Mouse (Mus musculus) ES-Bruce4 (cell line): Measurements from ENCODE around the gene Trex1. TPM values are rescaled to one million over a fixed set of nuclear protein-coding genes. Genes with fewer than 3 reads are reported as not detected.

ENCODE experiments used
- H3K27ac ChIP-seq: 2 replicates; pipeline ENCODE4 v1.5.1; 2012; ENCODE audit warnings: low read length, inconsistent platforms; ENCODE audit not compliant: insufficient read depth
- H3K27me3 ChIP-seq: 2 replicates; pipeline ENCODE4 v1.6.1; 2012; ENCODE audit warnings: mild to moderate bottlenecking, low read length, inconsistent platforms; ENCODE audit not compliant: control insufficient read depth, poor library complexity, insufficient read depth, severe bottlenecking
- H3K36me3 ChIP-seq: 2 replicates; pipeline ENCODE4 v1.6.1; 2012; ENCODE audit warnings: inconsistent platforms, mild to moderate bottlenecking, low read length, moderate library complexity; ENCODE audit not compliant: control insufficient read depth, poor library complexity, insufficient read depth, severe bottlenecking
- H3K4me1 ChIP-seq: one replicate; pipeline ENCODE4 v1.8.1; 2011; ENCODE audit warnings: low read length; ENCODE audit not compliant: control insufficient read depth, insufficient read depth
- H3K4me3 ChIP-seq: 2 replicates; pipeline ENCODE4 v1.5.1; 2011; ENCODE audit warnings: low read depth, mild to moderate bottlenecking, low read length
- H3K9ac ChIP-seq: 2 replicates; pipeline ENCODE4 v1.6.1; 2012; ENCODE audit warnings: low read depth, mild to moderate bottlenecking, inconsistent platforms; ENCODE audit not compliant: poor library complexity, severe bottlenecking
- H3K9me3 ChIP-seq: replicated peaks from 2 replicates; pipeline ENCODE4 v1.6.1; 2012; ENCODE audit warnings: mild to moderate bottlenecking, low read length, inconsistent platforms; ENCODE audit not compliant: control insufficient read depth, poor library complexity, insufficient read depth, severe bottlenecking
- CTCF ChIP-seq: IDR thresholded peaks from one replicate; pipeline ENCODE4 v1.8.1; 2011; ENCODE audit warnings: low read depth, low read length
- EP300 ChIP-seq: IDR thresholded peaks from 2 replicates; pipeline ENCODE4 v1.6.1; 2011; ENCODE audit warnings: low read depth, low read length; ENCODE audit not compliant: insufficient read depth
- POLR2A ChIP-seq: IDR thresholded peaks from one replicate; pipeline ENCODE4 v1.8.1; 2011; ENCODE audit warnings: low read length; ENCODE audit not compliant: insufficient read depth
- polyA plus RNA-seq: library from polyadenylated mRNA; stranded (reverse); fragments of >200 nt; gene quantifications from 2 replicates; pipeline ENCODE4 v1.2.4, GENCODE M21; 2011; ENCODE audit warnings: low read depth; ENCODE audit not compliant: missing spikeins, insufficient read depth, insufficient read length

The Trex1 gene
- polyA plus RNA-seq, 1 experiment: not detected

DNA sequence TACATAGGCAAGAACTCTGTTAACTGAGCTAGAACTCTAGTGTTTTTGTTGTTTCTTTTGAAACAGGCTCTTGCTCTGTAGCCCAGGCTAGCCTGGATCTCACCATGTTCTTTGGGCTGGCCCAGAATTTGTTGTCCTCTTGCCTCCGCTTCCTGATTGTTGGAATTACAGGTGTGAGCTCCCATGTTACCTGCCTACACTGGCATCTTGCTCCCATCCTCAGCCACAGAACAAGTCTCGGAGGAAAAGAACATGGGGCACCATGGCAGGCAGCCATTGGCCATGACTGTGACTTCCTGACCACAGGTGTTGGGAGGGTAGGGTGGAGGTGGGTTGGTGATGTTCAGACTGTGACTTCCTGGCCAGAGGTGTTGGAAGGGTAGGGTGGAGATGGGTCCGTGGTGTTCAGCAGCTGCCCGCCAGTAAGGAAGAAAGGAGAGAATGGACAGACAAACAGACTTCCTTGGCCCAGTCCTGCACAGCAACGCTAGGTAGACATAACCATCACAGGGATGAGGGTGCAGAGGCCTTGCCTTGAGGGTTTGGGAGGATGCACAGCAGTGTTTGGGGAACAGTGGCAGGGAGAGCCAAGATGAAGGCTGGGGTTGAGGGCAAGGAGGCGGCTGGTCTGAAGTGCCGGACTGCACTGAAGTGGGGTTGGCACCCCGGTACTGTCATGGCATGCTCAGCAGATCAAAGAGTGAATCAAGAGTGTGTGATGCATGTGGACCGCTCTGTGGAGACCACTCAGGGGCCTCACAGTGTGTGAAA, 6.9 kb downstream of the Trex1 start:
- peaks cover 2% of the 10 kb centered on the region; the same call in 1 of the 2 replicates for H3K36me3 ChIP-seq
- no peak for TF ChIP-seq CTCF
- TF ChIP-seq POLR2A: no peak
- TF ChIP-seq EP300: no peak
- no peaks in the 10 kb centered on the region for H3K9me3 ChIP-seq

DNA sequence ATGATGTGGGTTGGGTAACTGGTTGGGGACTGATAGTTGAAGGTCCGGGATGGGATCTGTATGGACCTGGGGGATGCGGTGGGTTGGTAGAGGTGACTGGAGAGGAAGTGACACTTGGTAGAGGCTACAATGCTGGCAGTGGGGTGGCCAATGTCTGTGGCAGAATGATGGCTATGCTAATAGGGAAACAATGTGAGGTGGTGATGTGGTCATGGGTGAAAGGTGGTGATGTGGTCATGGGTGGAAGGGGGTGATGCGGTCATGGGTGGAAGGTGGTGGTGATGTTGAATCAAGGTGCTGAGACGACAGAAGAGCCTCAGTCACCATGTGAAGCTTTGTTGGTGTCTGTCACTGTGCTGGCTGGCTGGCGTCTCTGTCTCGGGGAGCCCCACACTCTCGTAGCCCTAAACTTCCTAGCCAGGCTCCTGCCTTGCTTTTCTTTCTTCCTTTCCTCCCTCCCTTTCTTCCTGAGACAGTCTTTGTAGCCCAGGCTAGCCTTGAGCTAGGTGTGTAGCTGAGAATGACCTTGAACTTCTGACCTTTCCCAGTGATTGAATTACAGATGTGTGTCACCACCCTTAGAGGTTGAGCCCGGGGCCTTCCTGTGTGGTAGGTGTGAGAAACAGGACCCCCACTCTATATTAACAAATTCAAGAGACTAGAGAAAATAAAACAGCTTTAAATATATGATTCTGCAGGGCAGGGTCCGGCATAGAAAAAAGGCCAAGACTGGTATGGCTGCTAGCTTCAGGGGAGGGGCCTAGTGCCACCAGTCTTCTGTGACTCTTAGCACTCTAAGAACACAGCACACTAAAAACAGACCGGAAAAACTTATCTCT, 7.7 kb downstream of the Trex1 start:
- no peaks in the 10 kb centered on the region for H3K9me3 ChIP-seq
- TF ChIP-seq POLR2A (no peak), CTCF (no peak), EP300 (no peak)
- no peak overlapping the region for H3K4me3 ChIP-seq
- H3K36me3 ChIP-seq: no peaks in the 10 kb centered on the region
- H3K27me3 ChIP-seq: no peaks in the 10 kb centered on the region
- H3K27ac ChIP-seq: no peak overlapping the region
- H3K4me1 ChIP-seq: peaks cover 3% of the 10 kb centered on the region
- H3K9ac ChIP-seq: no peak overlapping the region

More for the DNA sequence above, 6.9 kb downstream of the Trex1 start:
- Histone ChIP-seq H3K27me3 (no peaks in the 10 kb centered on the region), H3K27ac (no peak overlapping the region), H3K4me1 (peaks cover 3% of the 10 kb centered on the region), H3K9ac (no peak overlapping the region), H3K4me3 (no peak overlapping the region)

DNA sequence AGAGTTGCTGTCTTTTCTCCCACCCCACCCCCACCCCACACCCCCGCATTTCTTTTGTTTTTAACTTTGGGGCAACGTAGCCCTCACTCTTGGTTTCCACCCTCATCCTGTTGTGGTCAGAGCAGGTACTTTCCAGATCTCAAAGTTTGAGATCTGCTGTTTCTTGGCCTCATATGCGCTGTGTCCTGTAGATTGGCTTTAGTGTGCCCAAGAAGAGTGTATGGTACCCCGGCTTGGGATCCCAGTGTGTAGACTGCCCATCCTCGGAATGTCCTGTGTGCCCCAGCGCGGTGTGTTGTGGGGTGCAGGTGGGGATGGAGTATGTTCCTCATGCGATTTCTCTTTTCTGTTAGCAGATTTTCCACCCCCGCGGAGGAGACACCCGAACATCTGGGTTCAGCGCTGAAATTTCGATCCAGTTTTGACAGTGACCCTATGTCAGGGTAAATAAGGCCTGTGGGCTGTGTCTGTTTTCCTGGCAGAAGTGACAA, 8.5 kb downstream of the Trex1 start:
- H3K9ac ChIP-seq: no peak overlapping the region
- H3K4me1 ChIP-seq: peaks cover 3% of the 10 kb centered on the region
- no peak for TF ChIP-seq CTCF
- no peak for TF ChIP-seq EP300
- TF ChIP-seq POLR2A: no peak
- no peaks in the 10 kb centered on the region for H3K36me3 ChIP-seq
- no peaks in the 10 kb centered on the region for H3K27me3 ChIP-seq
- H3K27ac ChIP-seq: no peak overlapping the region
- H3K4me3 ChIP-seq: no peak overlapping the region
- no peaks in the 10 kb centered on the region for H3K9me3 ChIP-seq

DNA sequence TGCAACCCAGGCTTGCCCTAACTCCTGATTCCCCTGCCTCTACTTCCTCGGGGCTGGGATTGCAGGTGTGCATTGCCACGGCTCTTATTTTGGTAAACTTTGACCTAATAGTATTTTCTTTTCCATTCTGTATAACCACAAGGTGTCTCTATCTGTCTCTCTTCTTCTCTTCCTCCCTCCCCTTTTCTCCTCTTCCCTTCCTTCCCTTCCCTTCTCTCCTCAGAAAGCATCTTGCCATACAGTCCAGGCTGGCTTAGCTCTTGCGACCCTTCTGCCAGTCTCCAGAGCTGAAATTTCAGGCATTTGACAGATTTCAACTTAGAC, 8.9 kb downstream of the Trex1 start:
- no peak overlapping the region for H3K27ac ChIP-seq
- no peak overlapping the region for H3K4me3 ChIP-seq
- H3K27me3 ChIP-seq: no peaks in the 10 kb centered on the region
- H3K9me3 ChIP-seq: no peaks in the 10 kb centered on the region
- TF ChIP-seq EP300: no peak
- no peak for TF ChIP-seq CTCF
- TF ChIP-seq POLR2A: no peak
- H3K4me1 ChIP-seq: peaks cover 3% of the 10 kb centered on the region
- no peaks in the 10 kb centered on the region for H3K36me3 ChIP-seq
- no peak overlapping the region for H3K9ac ChIP-seq

DNA sequence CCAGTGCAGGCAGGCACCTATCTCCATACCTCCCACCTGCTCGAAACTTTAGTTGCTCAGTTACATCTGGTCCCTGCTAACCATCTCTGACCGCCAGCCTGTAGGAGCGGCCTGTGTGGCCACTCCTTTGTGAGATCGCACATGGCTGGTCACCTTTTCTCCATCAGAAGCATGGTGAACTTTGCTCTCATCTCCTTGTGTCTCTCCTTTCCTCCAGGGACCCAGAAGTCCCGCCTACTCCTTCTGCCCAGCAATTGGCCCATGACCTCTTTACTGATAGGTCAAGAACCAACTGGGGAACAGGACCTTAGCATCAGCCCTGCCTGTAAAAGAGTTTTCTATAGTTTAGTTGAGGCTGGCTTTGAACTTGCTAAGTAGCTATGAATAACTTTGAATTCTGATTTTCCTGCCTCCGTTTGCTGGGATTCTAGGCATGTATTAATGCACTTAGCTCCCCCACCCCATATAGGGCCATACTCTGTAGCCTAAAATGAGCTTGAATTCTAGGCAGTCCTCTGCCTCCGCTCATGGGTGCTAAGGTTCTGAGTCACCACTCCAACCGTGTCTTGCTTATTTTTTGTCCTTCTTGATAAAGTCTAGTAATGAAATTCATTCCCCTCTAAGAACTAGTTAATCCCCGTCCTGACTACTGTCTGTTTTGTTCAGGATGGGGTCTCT, 9.4 kb downstream of the Trex1 start:
- peak overlapping the region; percentile 27 for H3K9ac ChIP-seq
- H3K27ac ChIP-seq: no peak overlapping the region
- no peaks in the 10 kb centered on the region for H3K36me3 ChIP-seq
- peak overlapping the region; percentile 87 for H3K4me3 ChIP-seq
- H3K4me1 ChIP-seq: peaks cover 3% of the 10 kb centered on the region
- H3K27me3 ChIP-seq: no peaks in the 10 kb centered on the region
- no peaks in the 10 kb centered on the region for H3K9me3 ChIP-seq
- TF ChIP-seq CTCF (no peak), EP300 (no peak), POLR2A (peak; percentile 37)

DNA sequence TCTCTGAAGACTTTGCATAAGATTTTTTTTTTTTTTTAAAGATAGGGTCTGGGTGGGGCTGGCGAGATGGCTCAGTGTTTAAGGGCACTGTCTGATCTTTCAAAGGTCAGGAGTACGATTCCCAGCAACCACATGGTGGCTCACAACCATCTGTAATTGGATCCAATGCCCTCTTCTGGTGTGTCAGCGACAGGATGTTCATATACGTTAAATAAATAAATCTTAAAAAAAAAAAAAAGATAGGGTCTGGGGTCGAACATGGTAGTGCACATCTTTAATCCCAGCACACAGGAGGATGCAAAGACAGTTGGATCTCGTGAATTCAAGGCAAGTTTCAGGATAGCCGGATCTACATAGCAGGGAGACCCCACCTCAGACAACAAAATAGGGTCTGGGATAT, 10.2 kb downstream of the Trex1 start:
- Histone ChIP-seq H3K36me3 (no peaks in the 10 kb centered on the region), H3K4me3 (peak overlapping the region; percentile 20; the same call in 1 of the 2 replicates)
- TF ChIP-seq POLR2A (no peak), CTCF (no peak), EP300 (no peak)

More for the DNA sequence above, 10.2 kb downstream of the Trex1 start:
- H3K9me3 ChIP-seq: no peaks in the 10 kb centered on the region
- peaks cover 3% of the 10 kb centered on the region for H3K4me1 ChIP-seq
- H3K27ac ChIP-seq: no peak overlapping the region
- no peaks in the 10 kb centered on the region for H3K27me3 ChIP-seq
- H3K9ac ChIP-seq: peak overlapping the region; percentile 27
